Mouse (Mus musculus) ovary, postnatal 14 days (tissue): ENCODE data around the gene Ablim1.
A peak's percentile ranks its signal among the peaks of the same experiment; 100 is the strongest.
"Not testable (repeated sequence)": the region's sequence is repeated elsewhere in the genome, so short reads cannot be mapped to it uniquely, and the experiment has no call there.

Experiments used
- DNase-seq: peaks from one replicate; pipeline ENCODE4 v3.0.0; 2022; ENCODE audit warnings: low spot score

The Ablim1 gene

GRCm38 (mm10) chr19:57151504-57151903, 163.2 kb downstream of the Ablim1 start:
- DNase-seq: no peak

- peak; percentile 61 for DNase-seq
Observed at GRCm38 (mm10) chr19:57150275-57150674, 164.4 kb downstream of the Ablim1 start.

GRCm38 (mm10) chr19:57147746-57148145, 167.0 kb downstream of the Ablim1 start:
- DNase-seq: no peak

DNA sequence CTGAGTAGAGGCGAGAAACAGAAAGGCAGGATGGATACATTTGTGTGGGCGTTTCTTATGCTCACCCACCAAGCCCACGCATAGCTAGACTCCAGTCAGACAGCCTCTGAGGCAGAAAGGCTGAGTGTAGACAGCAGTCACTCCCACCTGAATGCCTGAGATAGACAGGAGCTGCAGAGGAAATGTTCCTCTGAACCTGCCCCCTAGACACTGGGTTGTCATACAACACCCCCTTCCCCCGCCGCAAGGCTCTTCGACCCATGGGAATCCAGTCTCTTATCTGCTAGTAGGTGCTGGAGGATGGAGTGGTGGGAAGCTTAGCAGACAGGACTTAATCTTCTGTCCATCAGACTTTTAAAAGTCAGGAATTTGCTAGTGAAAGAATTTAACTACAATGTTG, 167.8 kb downstream of the Ablim1 start:
- no peak for DNase-seq

DNA sequence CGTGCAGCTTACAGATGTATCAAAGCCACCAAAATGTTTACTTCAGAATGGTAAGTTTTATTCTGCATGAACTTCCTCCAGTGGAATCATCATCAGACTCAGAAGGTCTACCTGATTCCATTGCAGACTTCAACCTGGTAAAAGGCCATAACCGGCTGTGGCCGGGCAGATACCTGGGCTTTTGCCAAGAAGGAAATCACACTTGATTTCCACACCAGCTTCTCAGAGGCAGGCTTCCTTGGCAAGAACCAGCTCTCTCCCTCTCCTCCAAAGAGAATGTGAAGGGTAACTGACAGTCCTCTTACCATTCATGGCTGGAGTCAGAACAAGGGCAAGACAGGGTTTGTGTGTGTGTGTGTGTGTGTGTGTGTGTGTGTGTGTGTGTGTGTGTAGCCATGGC, 171.1 kb downstream of the Ablim1 start:
- no peak for DNase-seq

DNA sequence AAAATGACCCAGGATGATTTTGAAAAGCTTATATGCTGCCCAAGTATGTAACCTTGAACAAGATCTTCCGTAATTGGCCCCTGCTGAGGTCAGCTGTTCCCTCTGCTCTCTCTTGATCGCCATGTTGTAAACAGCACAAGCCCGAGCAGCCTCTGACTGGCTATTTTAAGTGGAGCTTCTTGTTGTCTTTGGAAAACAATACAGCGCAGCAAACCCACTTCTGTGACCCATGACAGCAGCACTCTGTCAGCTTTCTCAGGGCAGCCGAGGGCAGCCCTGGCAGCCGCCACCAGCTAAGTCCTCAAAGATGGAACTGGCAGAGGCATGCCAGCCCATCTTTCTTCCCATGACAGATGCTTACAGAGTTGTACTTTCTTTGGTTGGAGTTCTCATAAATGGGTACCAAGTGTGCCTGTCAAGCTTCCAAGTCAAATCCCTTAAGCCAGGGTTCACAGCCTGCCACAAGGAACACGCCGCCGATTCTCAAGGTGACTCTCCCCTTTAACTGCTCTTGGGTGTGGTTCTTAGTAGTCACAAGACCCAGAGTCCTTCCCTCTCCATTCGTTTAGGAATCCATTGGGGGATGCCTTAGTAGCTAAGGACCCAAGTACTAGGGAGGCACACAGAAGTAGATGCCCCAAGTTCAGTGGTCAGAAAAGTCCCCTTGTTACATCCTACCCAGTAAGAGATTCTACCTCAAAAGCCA, 172.8 kb downstream of the Ablim1 start:
- no peak for DNase-seq

GRCm38 (mm10) chr19:57140874-57141273, 173.8 kb downstream of the Ablim1 start:
- DNase-seq: no peak

GRCm38 (mm10) chr19:57140071-57140470, 174.6 kb downstream of the Ablim1 start:
- DNase-seq: no peak

DNA sequence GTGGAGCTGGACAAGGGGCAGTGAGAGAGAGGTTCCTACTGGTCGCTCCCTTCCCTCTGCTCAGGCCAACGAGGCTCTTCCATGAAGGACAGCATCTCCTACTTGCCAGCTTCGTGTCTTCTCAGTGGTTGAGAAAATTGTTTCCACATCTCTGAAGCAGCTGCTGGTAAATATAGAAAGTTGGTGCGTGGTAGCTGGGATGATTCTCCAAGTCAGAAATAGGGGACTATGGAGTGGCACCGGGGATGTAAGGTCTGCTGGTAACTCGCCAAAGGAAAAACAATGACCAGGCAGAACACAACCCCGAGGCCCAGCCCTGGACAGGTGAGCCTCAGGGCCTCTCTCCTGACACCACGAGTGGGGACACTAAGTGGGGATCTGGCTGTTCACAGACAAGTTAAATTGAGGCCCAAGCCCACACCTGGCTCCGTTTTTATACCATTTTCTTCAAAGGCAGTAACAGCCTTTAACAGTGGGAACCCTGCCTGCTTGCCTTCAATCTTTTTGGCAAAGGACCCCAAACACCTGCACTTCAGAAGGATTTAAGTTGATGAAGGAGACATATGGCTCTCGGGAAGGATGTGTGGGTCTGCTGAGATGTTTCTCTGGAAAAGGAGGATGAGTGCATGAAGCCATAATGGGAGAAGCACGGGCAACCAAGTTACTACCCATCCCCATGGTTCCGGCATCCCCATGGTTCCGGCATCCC, 175.7 kb downstream of the Ablim1 start:
- no peak for DNase-seq

DNA sequence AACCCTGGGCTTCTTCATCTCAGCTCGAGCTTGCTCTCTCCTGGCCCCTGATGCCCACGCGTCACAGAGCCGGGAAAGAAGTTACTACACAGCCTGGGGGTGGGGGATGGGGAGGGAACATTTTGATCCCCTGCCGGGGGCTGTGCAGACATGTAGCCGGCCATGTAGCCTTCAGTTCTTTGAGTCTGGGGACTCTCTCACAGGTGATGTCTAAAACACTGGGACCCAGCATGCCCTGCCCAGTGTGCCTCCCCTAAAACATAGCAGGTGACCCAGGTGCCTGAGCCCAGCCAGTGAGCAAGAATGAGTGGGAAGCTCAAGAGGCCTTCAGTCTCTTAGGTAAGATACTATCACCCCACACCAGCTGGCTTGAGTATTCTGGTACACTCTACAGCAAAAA, 176.2 kb downstream of the Ablim1 start:
- no peak for DNase-seq

GRCm38 (mm10) chr19:57138045-57138444, 176.7 kb downstream of the Ablim1 start:
- DNase-seq: no peak

GRCm38 (mm10) chr19:57136228-57136627, 178.5 kb downstream of the Ablim1 start:
- peak; percentile 68 for DNase-seq

DNA sequence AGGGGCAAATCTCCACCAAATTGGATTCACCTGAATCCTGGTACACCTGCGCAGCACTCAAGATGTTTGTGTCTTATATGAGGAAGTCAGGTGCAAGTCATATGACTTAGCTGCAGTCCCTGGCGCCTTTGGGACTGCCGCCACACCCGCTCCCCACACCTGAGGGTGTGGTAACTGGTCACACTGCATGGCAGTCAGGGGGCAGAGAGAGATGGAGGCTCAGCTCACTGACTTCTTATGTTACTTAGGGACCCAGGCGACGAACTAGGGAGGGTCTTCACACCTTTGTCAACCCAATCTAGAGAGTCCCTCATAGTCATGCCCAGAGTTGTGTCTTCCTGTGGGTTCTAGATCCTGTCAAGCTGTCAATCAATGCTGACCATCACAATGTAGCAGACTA, 179.1 kb downstream of the Ablim1 start:
- DNase-seq: not testable (repeated sequence)

GRCm38 (mm10) chr19:57134654-57135348, 179.9 kb downstream of the Ablim1 start:
- no peak for DNase-seq

GRCm38 (mm10) chr19:57132916-57133520, 181.7 kb downstream of the Ablim1 start:
- no peak for DNase-seq

GRCm38 (mm10) chr19:57132281-57132680, 182.4 kb downstream of the Ablim1 start:
- no peak for DNase-seq

- no peak for DNase-seq
Observed at GRCm38 (mm10) chr19:57131366-57131765, 183.4 kb downstream of the Ablim1 start.

DNA sequence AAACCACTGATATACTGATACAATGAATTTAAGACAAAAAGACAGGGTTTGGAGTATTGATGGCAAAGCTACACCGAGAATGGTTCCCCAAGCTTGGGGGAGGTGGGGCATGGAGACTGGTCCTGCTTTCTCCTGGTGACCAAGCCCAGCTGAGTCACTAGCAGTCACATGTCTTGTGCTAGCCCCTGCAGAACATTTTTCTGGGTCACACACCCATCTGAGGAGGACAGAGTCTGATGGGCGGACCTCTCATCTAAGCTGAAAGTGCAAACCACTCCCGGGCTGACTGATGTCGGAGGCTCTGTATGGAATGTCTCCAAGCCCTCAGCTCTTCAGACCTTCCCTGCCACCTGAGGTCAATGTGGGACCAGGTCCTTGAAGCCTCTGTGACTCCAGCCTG, 184.1 kb downstream of the Ablim1 start:
- no peak for DNase-seq

- no peak for DNase-seq
Observed at GRCm38 (mm10) chr19:57129729-57130128, 185.0 kb downstream of the Ablim1 start.

GRCm38 (mm10) chr19:57128037-57128436, 186.7 kb downstream of the Ablim1 start:
- no peak for DNase-seq

DNA sequence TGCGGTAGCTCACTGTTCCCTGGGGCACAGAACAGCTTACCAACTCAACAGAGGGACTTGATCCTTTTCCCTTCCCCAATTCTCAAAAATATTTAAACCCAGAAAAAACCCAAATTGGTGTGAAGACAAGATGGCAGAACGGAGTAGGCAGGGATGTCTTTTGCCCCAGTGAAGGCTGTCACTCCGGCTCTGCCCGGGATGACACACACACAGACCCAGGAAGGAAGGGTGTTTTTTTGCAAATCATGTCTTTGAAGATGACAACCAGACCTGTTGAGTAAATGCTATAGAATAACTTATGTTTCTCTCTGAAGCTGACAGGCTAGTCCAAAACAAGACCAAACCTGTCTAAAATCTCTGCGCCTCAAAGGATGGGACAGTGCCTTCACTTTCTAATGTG, 187.2 kb downstream of the Ablim1 start:
- no peak for DNase-seq

GRCm38 (mm10) chr19:57126950-57127349, 187.8 kb downstream of the Ablim1 start:
- DNase-seq: no peak

GRCm38 (mm10) chr19:57124906-57125305, 189.8 kb downstream of the Ablim1 start:
- no peak for DNase-seq
